Mouse (Mus musculus) ES-CJ7 (cell line): ENCODE results near the gene Nlrp3.

ENCODE experiments used
- DNase-seq: peaks from one replicate; pipeline ENCODE4 v3.0.0; 2011; ENCODE audit warnings: low read depth, low spot score

The Nlrp3 gene

GRCm38 (mm10) chr11:59541324-59541723 is at the start of gene Nlrp3:
Gene Nlrp3 (plus strand): TSS chr11:59541568.
- DNase-seq = no peak

GRCm38 (mm10) chr11:59496672-59497310 is 44.6 kb upstream of the Nlrp3 start:
- DNase-seq = no peak

GRCm38 (mm10) chr11:59497747-59498146 is 43.6 kb upstream of the Nlrp3 start:
- DNase-seq = peak; percentile 58

GRCm38 (mm10) chr11:59501978-59502700 is 39.2 kb upstream of the Nlrp3 start:
- DNase-seq = no peak

- peak; percentile 94 for DNase-seq
These were observed 36.0 kb upstream of the Nlrp3 start for GRCm38 (mm10) chr11:59505351-59505838.

GRCm38 (mm10) chr11:59505839-59506712 is 35.3 kb upstream of the Nlrp3 start:
- DNase-seq = peak; percentile 92

- DNase-seq = no peak
These were observed 34.7 kb upstream of the Nlrp3 start for GRCm38 (mm10) chr11:59506713-59507074.

- DNase-seq = peak; percentile 70
These were observed 29.8 kb upstream of the Nlrp3 start for GRCm38 (mm10) chr11:59511558-59511957.

GRCm38 (mm10) chr11:59512733-59513132 is 28.6 kb upstream of the Nlrp3 start:
- DNase-seq = no peak

- DNase-seq = peak; percentile 33
These were observed 27.8 kb upstream of the Nlrp3 start for GRCm38 (mm10) chr11:59513556-59513955.

GRCm38 (mm10) chr11:59514381-59514780 is 27.0 kb upstream of the Nlrp3 start:
- DNase-seq = no peak

- DNase-seq = no peak
These were observed 26.6 kb upstream of the Nlrp3 start for GRCm38 (mm10) chr11:59514789-59515188.

GRCm38 (mm10) chr11:59517441-59517840 is 23.9 kb upstream of the Nlrp3 start:
- DNase-seq = no peak

- peak; percentile 33 for DNase-seq
These were observed 23.1 kb upstream of the Nlrp3 start for GRCm38 (mm10) chr11:59518226-59518625.

GRCm38 (mm10) chr11:59519741-59520495 is 21.4 kb upstream of the Nlrp3 start:
- DNase-seq = no peak

GRCm38 (mm10) chr11:59524150-59524549 is 17.2 kb upstream of the Nlrp3 start:
- DNase-seq = peak; percentile 73

- peak; percentile 94 for DNase-seq
These were observed 16.1 kb upstream of the Nlrp3 start for GRCm38 (mm10) chr11:59525237-59525636.

- peak; percentile 93 for DNase-seq
These were observed 14.8 kb upstream of the Nlrp3 start, which contains the start of gene Zkscan17 for GRCm38 (mm10) chr11:59526472-59527080. Gene Zkscan17 (minus strand): TSS chr11:59526751.

- DNase-seq = no peak
These were observed 11.1 kb upstream of the Nlrp3 start for GRCm38 (mm10) chr11:59530221-59530620.

- peak; percentile 55 for DNase-seq
These were observed 10.4 kb upstream of the Nlrp3 start for GRCm38 (mm10) chr11:59530870-59531535.
